Mouse (Mus musculus) testis, adult 2 months (tissue): ENCODE results near the gene Calhm2.

Experiments
- CTCF ChIP-seq: fragments of 200-500 bp; IDR thresholded peaks from 2 replicates; pipeline ENCODE4 v1.5.1; 2012; ENCODE audit warnings: low read depth, mild to moderate bottlenecking, inconsistent platforms, low read length, moderate library complexity; ENCODE audit not compliant: control insufficient read depth, insufficient read depth, insufficient replicate concordance
- POLR2A ChIP-seq: fragments of 200-500 bp; IDR thresholded peaks from 2 replicates; pipeline ENCODE4 v1.6.1; 2012; ENCODE audit warnings: low read depth, mild to moderate bottlenecking, inconsistent platforms, low read length, moderate library complexity; ENCODE audit not compliant: control insufficient read depth

- TF ChIP-seq POLR2A (no peak), CTCF (no peak)
Measured at GRCm38 (mm10) chr19:47151332-47152061, 13.4 kb upstream of the Calhm2 start.
